Mouse (Mus musculus) kidney, postnatal 0 days (tissue): ENCODE results near the gene Rgs7bp. TPM values are rescaled to one million over a fixed set of nuclear protein-coding genes. Genes with fewer than 3 reads are reported as not detected.

Experiments used
- ATAC-seq: fragments of 200-750 bp; cut with Nextera tagmentation; replicated peaks from 2 replicates; pipeline ENCODE4 v1.8.0; 2017; ENCODE audit warnings: low read depth, moderate number of reproducible peaks, moderate TSS enrichment, moderate library complexity; ENCODE audit not compliant: low FRiP score
- DNase-seq: peaks from one replicate; pipeline ENCODE4 v3.0.0-alpha.2; 2016; ENCODE audit warnings: low spot score
- H3K27ac ChIP-seq: fragments of 300-500 bp; sonication (generic); 2 replicates; pipeline ENCODE4 v1.5.1; 2014; ENCODE audit warnings: mild to moderate bottlenecking
- H3K27me3 ChIP-seq: fragments of 300-500 bp; sonication (generic); 2 replicates; pipeline ENCODE4 v1.6.1; 2014; ENCODE audit warnings: low read length, mixed read lengths; ENCODE audit not compliant: insufficient read depth
- H3K36me3 ChIP-seq: fragments of 300-500 bp; sonication (generic); 2 replicates; pipeline ENCODE4 v1.6.1; 2014; ENCODE audit warnings: low read length, mixed read lengths; ENCODE audit not compliant: insufficient read depth
- H3K4me1 ChIP-seq: fragments of 300-500 bp; sonication (generic); replicated peaks from 2 replicates; pipeline ENCODE4 v1.6.1; 2014; ENCODE audit warnings: antibody characterized with exemption, low read length, mixed read lengths; ENCODE audit not compliant: insufficient read depth
- H3K4me2 ChIP-seq: fragments of 300-500 bp; sonication (generic); 2 replicates; pipeline ENCODE4 v1.6.1; 2014; ENCODE audit warnings: mild to moderate bottlenecking, low read length, moderate library complexity, mixed read lengths
- H3K4me3 ChIP-seq: fragments of 300-500 bp; sonication (generic); replicated peaks from 2 replicates; pipeline ENCODE4 v1.5.1; 2014; ENCODE audit warnings: low read depth, low read length
- H3K9ac ChIP-seq: fragments of 300-500 bp; sonication (generic); 2 replicates; pipeline ENCODE4 v1.6.1; 2014; ENCODE audit warnings: low read depth, low read length
- H3K9me3 ChIP-seq: fragments of 300-500 bp; sonication (generic); replicated peaks from 2 replicates; pipeline ENCODE4 v1.6.1; 2016; ENCODE audit warnings: low read length, inconsistent platforms, mixed read lengths
- CTCF ChIP-seq: IDR thresholded peaks from 2 replicates; pipeline ENCODE4 v1.5.1; 2016; ENCODE audit warnings: antibody characterized with exemption, low read depth, mild to moderate bottlenecking, moderate library complexity
- WGBS: fragments of 180-500 bp; shearing (Covaris S2); extraction: QIAGEN DNeasy Blood & Tissue Kit; methylation state at CpG from one replicate; pipeline ENCODE4 v1.1.7; 2014; 5-methylcytosine and 5-hydroxymethylcytosine counted together
- polyA plus RNA-seq: library from polyadenylated mRNA; unstranded; fragments of >200 nt; fragmentation: Nextera tagmentation; extraction: Ambion mirVana; gene quantifications from 2 replicates; pipeline ENCODE4 v1.2.1, GENCODE M21; 2015

The Rgs7bp gene
- polyA plus RNA-seq, 1 experiment from 2014 or later, result 1.4 TPM

- H3K9ac ChIP-seq, result no peak overlapping the region
- no peak overlapping the region for H3K27ac ChIP-seq
- no peak overlapping the region for H3K4me2 ChIP-seq
- 0 out of 2 replicates have a peak, but pooled peaks cover under 1% of the 10 kb centered on the region for H3K27me3 ChIP-seq
- ATAC-seq, result no peak
- no peaks in the 10 kb centered on the region for H3K36me3 ChIP-seq
- 0 out of 2 replicates have a peak, but pooled peaks cover 5% of the 10 kb centered on the region for H3K4me1 ChIP-seq
- no peak overlapping the region for H3K4me3 ChIP-seq
- H3K9me3 ChIP-seq, result no peaks in the 10 kb centered on the region
- TF ChIP-seq CTCF, result peak; percentile 17; the same call in 1 of the 2 replicates
- 80% methylated on average over 8 of the region's 8 CpGs for WGBS
- peak; percentile 32 for DNase-seq
Observed at GRCm38 (mm10) chr13:105048662-105049061, 6.1 kb downstream of the Rgs7bp start.

GRCm38 (mm10) chr13:105047377-105047776, 7.4 kb downstream of the Rgs7bp start:
- H3K4me3 ChIP-seq, result no peak overlapping the region
- no peak for TF ChIP-seq CTCF
- DNase-seq (no peak), ATAC-seq (no peak)
- WGBS, result 40% methylated on average over 9 of the region's 9 CpGs
- no peaks in the 10 kb centered on the region for H3K36me3 ChIP-seq
- H3K4me2 ChIP-seq, result peak overlapping the region; percentile 3; the same call in 1 of the 2 replicates
- H3K27me3 ChIP-seq, result no peaks in the 10 kb centered on the region
- no peaks in the 10 kb centered on the region for H3K9me3 ChIP-seq
- no peaks in the 10 kb centered on the region for H3K4me1 ChIP-seq
- no peak overlapping the region for H3K27ac ChIP-seq
- H3K9ac ChIP-seq, result no peak overlapping the region

GRCm38 (mm10) chr13:105043882-105044281, 10.8 kb downstream of the Rgs7bp start:
- Histone ChIP-seq H3K9me3 (no peaks in the 10 kb centered on the region), H3K4me3 (no peak overlapping the region), H3K27ac (no peak overlapping the region), H3K36me3 (no peaks in the 10 kb centered on the region), H3K9ac (no peak overlapping the region), H3K4me2 (no peak overlapping the region), H3K27me3 (no peaks in the 10 kb centered on the region), H3K4me1 (no peaks in the 10 kb centered on the region)
- ATAC-seq, result no peak
- no peak for TF ChIP-seq CTCF
- WGBS, result 52% methylated on average over 3 of the region's 3 CpGs
- DNase-seq, result no peak

- no peak for DNase-seq
- no peak for TF ChIP-seq CTCF
- H3K36me3 ChIP-seq, result no peaks in the 10 kb centered on the region
- H3K27ac ChIP-seq, result no peak overlapping the region
- 76% methylated on average over 5 of the region's 5 CpGs for WGBS
- no peak overlapping the region for H3K4me2 ChIP-seq
- H3K27me3 ChIP-seq, result no peaks in the 10 kb centered on the region
- H3K4me3 ChIP-seq, result no peak overlapping the region
- no peaks in the 10 kb centered on the region for H3K9me3 ChIP-seq
- no peak overlapping the region for H3K9ac ChIP-seq
- ATAC-seq, result no peak
- no peaks in the 10 kb centered on the region for H3K4me1 ChIP-seq
Observed at GRCm38 (mm10) chr13:105038334-105038733, 16.4 kb downstream of the Rgs7bp start.

- no peak for TF ChIP-seq CTCF
- no peak for DNase-seq
- Histone ChIP-seq H3K36me3 (no peaks in the 10 kb centered on the region), H3K9ac (no peak overlapping the region), H3K9me3 (no peaks in the 10 kb centered on the region), H3K4me3 (no peak overlapping the region), H3K27me3 (no peaks in the 10 kb centered on the region), H3K27ac (no peak overlapping the region), H3K4me1 (no peaks in the 10 kb centered on the region), H3K4me2 (no peak overlapping the region)
- no peak for ATAC-seq
- WGBS, result 86% methylated on average over 12 of the region's 12 CpGs
Observed at GRCm38 (mm10) chr13:105037816-105038215, 16.9 kb downstream of the Rgs7bp start.

- TF ChIP-seq CTCF, result no peak
- Histone ChIP-seq H3K4me1 (no peaks in the 10 kb centered on the region), H3K9me3 (no peaks in the 10 kb centered on the region), H3K9ac (no peak overlapping the region), H3K27me3 (no peaks in the 10 kb centered on the region), H3K36me3 (no peaks in the 10 kb centered on the region), H3K4me3 (no peak overlapping the region), H3K27ac (no peak overlapping the region), H3K4me2 (no peak overlapping the region)
- DNase-seq (no peak), ATAC-seq (no peak)
Observed at GRCm38 (mm10) chr13:105031882-105032281, 22.8 kb downstream of the Rgs7bp start.

- no peaks in the 10 kb centered on the region for H3K27me3 ChIP-seq
- 83% methylated on average over 3 of the region's 3 CpGs for WGBS
- TF ChIP-seq CTCF, result no peak
- no peak for ATAC-seq
- no peak overlapping the region for H3K4me2 ChIP-seq
- no peak for DNase-seq
- H3K27ac ChIP-seq, result no peak overlapping the region
- H3K4me3 ChIP-seq, result no peak overlapping the region
- H3K9me3 ChIP-seq, result no peaks in the 10 kb centered on the region
- no peak overlapping the region for H3K9ac ChIP-seq
- no peaks in the 10 kb centered on the region for H3K4me1 ChIP-seq
- H3K36me3 ChIP-seq, result no peaks in the 10 kb centered on the region
Observed at GRCm38 (mm10) chr13:105028276-105028675, 26.5 kb downstream of the Rgs7bp start.
